Mouse (Mus musculus): Measurements from ENCODE around the gene BC055324.

DNA sequence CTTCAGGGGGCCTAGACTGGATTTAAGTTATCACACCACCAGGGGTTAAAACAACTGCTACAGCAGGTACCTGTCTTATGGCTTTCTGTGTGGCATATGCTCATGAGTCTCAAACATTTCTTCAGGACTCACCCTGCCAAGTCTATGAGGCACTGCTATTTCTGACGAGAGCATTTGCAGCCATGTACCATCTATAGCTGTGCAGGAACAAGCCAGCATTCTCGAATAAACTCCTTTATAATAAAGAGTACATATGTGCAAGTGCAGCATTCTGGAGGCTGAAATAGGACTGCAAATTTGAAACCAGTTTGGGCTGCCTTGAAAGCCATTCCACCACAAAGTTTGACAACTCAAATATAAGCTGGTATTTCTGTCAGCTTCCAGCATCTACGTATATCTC lies 36.6 kb downstream of the BC055324 start:
- TF ChIP-seq CTCF (IDR thresholded peaks at IDR 0.05; ENCODE audit: low read depth, low read length) (no peak), POLR2A (IDR thresholded peaks at IDR 0.05; ENCODE audit: extremely low read depth, insufficient read depth, low read length) (no peak)

Measured in liver, adult 2 months (tissue).